Mouse (Mus musculus) gastrocnemius, postnatal 10 days (tissue): ENCODE data around the gene Zfp688. TPM values are rescaled to one million over a fixed set of nuclear protein-coding genes. Genes with fewer than 3 reads are reported as not detected.
"Not testable (repeated sequence)": the region's sequence is repeated elsewhere in the genome, so short reads cannot be mapped to it uniquely, and the experiment has no call there.

Experiments
- DNase-seq: peaks from one replicate; pipeline ENCODE4 v3.0.0; 2021; ENCODE audit warnings: mixed read lengths
- total RNA-seq, 2 experiments: library from RNA; stranded (reverse); gene quantifications; 2 replicates each; pipeline ENCODE4 v1.2.3; 2021

Gene Zfp688
- total RNA-seq, 2 experiments from 2014 or later = 3.2 to 4.5 TPM

GRCm38 (mm10) chr7:127411418-127411817 lies 10.4 kb downstream of the Zfp688 start:
- DNase-seq = no peak

DNA sequence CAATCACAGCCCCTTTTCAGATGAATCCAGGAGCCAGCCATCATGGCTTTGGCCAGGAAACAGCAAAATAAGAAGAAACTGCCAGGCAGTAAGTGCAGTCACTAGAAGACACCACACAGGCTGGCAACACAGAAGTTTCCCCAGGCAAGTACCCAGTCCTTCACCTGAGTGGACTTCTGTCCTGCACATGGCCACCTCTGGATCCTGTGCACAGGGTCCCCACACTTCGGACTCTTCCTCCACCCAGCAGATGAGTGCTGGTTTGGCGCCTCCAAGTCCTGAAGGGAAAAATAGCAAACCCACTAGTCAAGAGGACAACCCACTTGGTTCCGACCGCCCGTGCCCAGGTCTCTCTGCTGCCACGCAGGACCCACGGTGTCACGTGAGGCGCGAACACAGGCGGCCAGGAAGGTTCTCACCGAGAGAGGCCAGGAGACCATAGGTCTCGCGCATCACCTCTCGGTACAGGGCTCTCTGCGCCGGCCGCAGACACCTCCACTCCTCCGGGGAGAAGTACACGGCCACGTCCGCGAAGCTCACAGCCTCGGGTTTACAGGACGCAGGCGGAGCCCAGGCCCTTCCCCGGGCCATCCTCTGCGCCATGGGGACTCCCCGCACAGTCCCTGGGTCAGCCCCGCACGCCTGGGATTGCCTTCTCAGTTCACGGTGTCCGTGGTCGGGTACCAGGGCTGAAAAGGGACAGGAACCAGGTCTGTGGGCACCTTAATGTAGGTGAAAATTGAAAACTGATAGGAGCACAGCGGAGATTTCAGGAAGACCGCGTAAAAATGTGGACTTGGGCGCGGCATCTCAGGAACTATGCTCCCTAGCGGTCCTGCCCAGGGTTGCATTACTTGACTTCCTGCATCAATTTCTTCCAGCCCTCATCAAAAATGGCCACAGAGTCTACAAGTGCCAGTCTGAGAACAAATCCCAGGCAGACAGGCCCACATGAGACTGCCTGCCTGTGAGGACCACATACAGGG lies 15.6 kb downstream of the Zfp688 start, which contains the start of gene Zfp764:
Gene Zfp764, minus strand, starts transcription at position 821 of the 986 bp plus-strand sequence.
- peak; percentile 83 for DNase-seq

GRCm38 (mm10) chr7:127404101-127404500 lies 17.8 kb downstream of the Zfp688 start:
- DNase-seq = not testable (repeated sequence)

DNA sequence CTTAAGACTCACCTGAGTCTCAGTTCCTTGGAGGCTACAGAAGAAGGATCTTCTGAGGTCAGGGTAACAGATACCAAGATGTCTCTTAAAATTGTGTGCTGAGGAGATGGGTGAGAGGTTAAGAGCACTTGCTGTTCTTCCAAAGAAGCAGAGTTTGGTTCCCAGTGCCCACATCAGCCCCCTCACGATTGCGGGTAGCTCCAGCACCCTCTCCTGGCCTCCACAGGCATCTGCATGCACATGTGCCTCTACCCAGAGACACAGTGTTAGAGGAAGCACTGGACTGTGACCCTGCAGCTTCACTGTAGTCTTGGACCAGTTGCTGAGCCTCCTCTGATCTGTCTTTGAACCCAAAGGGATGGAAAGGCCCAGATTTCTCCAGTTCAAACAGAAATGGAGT lies 18.9 kb downstream of the Zfp688 start:
- no peak for DNase-seq

GRCm38 (mm10) chr7:127400355-127400754 lies 21.5 kb downstream of the Zfp688 start:
- no peak for DNase-seq

DNA sequence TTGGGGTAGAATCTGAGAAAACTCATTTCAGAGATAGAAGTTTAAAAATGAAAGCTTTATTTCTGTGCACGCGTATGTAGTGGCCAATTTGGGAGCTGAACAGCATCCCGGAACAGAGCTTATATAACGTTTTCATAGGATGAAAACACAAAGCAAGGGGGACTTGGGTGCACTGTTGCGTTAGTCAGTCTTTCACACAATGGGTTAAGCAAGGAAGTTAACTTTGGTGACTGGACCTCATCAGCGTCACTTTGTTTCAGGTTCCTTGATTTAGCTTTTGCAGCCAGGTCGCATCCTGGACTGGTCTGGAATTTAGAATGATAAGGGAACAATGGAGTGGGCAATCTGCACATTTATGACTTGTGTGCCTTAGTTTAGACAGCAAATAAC lies 27.9 kb downstream of the Zfp688 start:
- no peak for DNase-seq

GRCm38 (mm10) chr7:127393157-127393943 lies 28.5 kb downstream of the Zfp688 start, which contains the start of gene E430018J23Rik:
Gene E430018J23Rik, minus strand, starts transcription at chr7:127393629.
- DNase-seq = peak; percentile 96

DNA sequence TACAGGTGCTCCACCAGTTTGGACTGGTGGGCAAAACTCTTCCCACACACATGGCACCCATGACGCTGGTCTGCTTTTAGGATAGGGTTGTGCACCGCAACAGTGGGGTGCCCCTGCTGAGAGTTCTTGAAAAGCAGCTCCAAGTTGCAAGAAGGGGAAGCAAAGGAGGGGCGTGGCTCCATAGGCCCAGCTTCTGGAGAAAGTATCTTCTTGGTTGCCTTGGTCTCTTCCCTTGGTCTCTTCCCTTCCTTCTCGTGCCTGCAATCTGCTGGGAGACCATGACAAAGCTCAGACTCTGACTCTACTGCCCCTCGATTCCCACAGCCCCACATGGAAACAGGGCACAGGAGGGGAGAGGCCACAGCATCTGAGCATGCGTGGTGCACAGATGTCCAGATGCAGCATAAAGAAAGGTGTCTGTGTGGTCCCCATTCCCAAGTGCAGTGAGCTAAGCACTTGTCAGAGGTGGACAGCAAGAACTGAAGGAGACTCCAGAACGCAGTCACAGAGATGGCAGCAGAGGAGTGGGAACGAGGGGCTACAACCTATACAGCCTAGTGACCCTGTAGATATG lies 29.5 kb downstream of the Zfp688 start:
- no peak for DNase-seq

- no peak for DNase-seq
Observed at GRCm38 (mm10) chr7:127391538-127391937, 30.3 kb downstream of the Zfp688 start.

GRCm38 (mm10) chr7:127390306-127390705 lies 31.6 kb downstream of the Zfp688 start:
- DNase-seq = no peak

DNA sequence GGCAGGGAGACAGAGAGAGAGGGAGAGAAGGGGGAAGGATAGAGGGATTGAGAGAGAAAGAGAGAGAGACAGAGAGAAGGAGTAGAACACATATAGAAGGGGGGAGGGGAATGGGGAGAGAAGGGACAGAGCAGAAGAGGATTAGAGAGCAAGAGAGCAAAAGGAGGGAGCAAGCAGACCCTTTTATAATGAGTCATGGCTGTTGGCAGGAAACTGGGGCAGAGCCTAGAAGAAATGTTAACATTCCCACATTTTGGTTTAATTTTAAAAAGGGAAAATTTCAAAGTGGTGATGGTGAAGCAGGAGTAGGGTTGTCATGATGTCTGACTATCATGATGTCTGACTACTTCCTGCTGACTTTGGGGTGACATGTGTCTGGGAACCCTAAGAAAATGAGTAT lies 33.7 kb downstream of the Zfp688 start:
- DNase-seq = not testable (repeated sequence)

- peak; percentile 86 for DNase-seq
Observed at GRCm38 (mm10) chr7:127386641-127387392, 35.1 kb downstream of the Zfp688 start, which contains the start of gene 9130019O22Rik. Gene 9130019O22Rik, minus strand, starts transcription at chr7:127387166.

DNA sequence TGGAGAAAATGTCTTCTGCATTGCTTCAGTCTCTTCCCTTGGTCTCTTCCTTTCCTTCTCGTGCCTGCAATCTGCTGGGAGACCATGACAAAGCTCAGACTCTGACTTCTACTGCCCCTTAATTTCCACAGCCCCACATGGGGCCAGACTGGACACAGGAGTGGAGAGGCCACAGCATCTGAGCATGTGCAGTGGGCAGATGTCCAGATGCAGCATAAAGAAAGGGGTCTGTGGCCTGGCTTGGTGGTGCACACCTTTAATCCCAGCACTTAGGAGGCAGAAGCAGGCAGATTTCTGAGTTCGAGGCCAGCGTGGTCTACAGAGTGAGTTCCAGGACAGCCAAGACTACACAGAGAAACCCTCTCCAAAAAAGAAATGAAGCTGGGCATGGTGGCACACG lies 36.3 kb downstream of the Zfp688 start:
- DNase-seq = not testable (repeated sequence)

GRCm38 (mm10) chr7:127378310-127378921 lies 43.5 kb downstream of the Zfp688 start:
- no peak for DNase-seq

DNA sequence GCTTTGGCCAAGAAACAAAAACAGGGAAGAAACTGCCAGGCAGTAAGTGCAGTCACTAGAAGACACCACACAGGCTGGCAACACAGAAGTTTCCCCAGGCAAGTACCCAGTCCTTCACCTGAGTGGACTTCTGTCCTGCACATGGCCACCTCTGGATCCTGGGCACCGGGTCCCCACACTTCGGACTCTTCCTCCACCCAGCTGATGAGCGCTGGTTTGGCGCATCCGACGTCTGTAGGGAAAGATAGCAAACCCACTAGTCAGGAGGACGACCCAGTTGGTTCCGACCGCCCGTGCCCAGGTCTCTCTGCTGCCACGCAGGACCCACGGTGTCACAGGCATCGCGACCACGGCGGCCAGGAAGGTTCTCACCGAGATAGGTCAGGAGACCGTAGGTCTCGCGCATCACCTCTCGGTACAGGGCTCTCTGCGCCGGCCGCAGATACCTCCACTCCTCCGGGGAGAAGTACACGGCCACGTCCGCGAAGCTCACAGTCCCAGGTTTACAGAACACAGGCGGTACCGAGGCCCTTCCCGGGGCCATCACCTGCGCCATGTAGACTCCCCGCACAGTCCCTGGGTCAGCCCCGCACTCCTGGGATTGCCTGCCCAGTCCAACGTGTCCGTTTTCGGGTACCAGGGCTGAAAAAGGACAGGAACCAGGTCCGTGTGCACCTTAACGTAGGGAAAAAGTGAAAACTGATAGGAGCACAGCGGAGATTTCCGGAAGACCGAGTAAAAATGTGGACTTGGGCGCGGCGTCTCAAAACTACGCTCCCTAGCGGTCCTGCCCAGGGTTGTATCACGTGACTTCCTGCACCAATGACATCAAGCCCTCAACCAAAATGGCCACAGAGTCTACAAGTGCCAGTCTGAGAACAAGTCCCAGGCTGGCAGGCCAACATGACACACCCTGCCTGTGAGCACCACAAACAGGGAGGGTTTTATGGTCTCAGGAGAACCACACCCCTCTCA lies 46.3 kb downstream of the Zfp688 start, which contains the start of gene Zfp747:
Gene Zfp747, minus strand, starts transcription at position 780 of the 975 bp plus-strand sequence.
- peak; percentile 87 for DNase-seq

- DNase-seq = not testable (repeated sequence)
Observed at GRCm38 (mm10) chr7:127371870-127372269, 50.0 kb downstream of the Zfp688 start.

DNA sequence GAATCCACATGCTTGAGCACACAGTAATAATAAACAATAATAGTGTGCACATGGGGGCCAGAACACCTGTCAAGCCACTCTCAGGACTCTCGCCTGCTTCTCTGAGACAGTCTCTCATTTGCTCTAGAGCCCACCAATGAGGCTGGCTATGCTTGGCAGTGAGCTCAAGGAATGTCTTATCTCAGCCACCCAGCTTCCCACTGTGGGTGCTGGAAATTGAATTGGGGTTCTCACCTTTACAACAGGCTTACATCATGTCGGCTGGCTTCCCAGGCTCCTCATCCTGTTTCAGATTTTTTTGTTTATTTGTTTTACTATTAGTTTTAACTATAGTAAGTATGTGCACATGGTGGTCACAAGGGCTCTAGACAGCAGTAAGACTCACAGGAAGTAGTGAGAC lies 50.7 kb downstream of the Zfp688 start:
- no peak for DNase-seq
